Mouse (Mus musculus) thymus, adult 2 months (tissue): ENCODE measurements around the gene Ldb2. TPM values are rescaled to one million over a fixed set of nuclear protein-coding genes. Genes with fewer than 3 reads are reported as not detected.

ENCODE experiments used
- DNase-seq: peaks from one replicate; pipeline ENCODE4 v3.0.0; 2021
- H3K27ac ChIP-seq: fragments of 200-500 bp; 2 replicates; pipeline ENCODE4 v1.5.1; 2012; ENCODE audit warnings: low read length, control low read depth; ENCODE audit not compliant: control insufficient read depth, insufficient read depth
- H3K27me3 ChIP-seq: fragments of 200-500 bp; 2 replicates; pipeline ENCODE4 v1.6.1; 2012; ENCODE audit warnings: mild to moderate bottlenecking, low read length, moderate library complexity, mixed read lengths; ENCODE audit not compliant: control insufficient read depth, insufficient read depth
- H3K36me3 ChIP-seq: fragments of 200-500 bp; 2 replicates; pipeline ENCODE4 v1.6.1; 2012; ENCODE audit warnings: mild to moderate bottlenecking, low read length, moderate library complexity; ENCODE audit not compliant: control insufficient read depth, insufficient read depth
- H3K4me1 ChIP-seq: fragments of 200-500 bp; replicated peaks from 2 replicates; pipeline ENCODE4 v1.6.1; 2012; ENCODE audit warnings: low read length; ENCODE audit not compliant: control insufficient read depth, insufficient read depth
- H3K4me3 ChIP-seq: fragments of 200-500 bp; 2 replicates; pipeline ENCODE4 v1.5.1; 2012; ENCODE audit warnings: mild to moderate bottlenecking, low read length, control low read depth, moderate library complexity; ENCODE audit not compliant: control insufficient read depth, insufficient read depth
- CTCF ChIP-seq: fragments of 200-500 bp; IDR thresholded peaks from 2 replicates; pipeline ENCODE4 v1.5.1; 2012; ENCODE audit warnings: mild to moderate bottlenecking, control low read depth, low read length, moderate library complexity, borderline replicate concordance; ENCODE audit not compliant: control insufficient read depth, poor library complexity, insufficient read depth; ENCODE audit errors: extremely low read depth
- POLR2A ChIP-seq: fragments of 200-500 bp; IDR thresholded peaks from 2 replicates; pipeline ENCODE4 v1.6.1; 2012; ENCODE audit warnings: mild to moderate bottlenecking, low read length, control low read depth, moderate library complexity; ENCODE audit not compliant: control insufficient read depth, poor library complexity, insufficient read depth; ENCODE audit errors: extremely low read depth
- WGBS: fragments of 180-500 bp; shearing (Covaris S2); methylation state at CpG from one replicate; pipeline ENCODE4 v1.1.7; 2018; 5-methylcytosine and 5-hydroxymethylcytosine counted together
- polyA plus RNA-seq: library from polyadenylated mRNA; depleted of rRNA; stranded (reverse); fragments of >200 nt; gene quantifications from 2 replicates; pipeline ENCODE4 v1.2.3, GENCODE M21; 2012

The Ldb2 gene
- polyA plus RNA-seq, 1 experiment, result 3.6 TPM

DNA sequence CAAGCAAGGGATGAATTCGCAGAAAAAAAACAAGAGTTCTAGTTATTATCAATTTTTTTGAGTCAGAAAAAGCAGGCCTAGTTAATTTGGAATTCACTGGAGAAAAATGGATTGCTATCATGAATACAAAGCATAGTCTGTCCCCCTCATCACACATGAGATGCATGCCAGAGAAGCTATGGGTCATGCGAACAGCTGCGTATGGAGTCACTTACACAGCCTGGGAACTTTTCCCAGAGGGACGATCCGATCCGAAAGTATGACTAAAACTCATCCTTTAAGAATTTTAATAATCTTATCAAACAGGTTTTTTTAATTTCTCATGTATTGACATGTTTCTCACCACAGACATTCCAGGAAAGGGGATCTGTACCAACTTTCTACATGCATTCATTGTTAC, 163.9 kb downstream of the Ldb2 start:
- Histone ChIP-seq H3K27ac (no peak overlapping the region), H3K4me1 (no peaks in the 10 kb centered on the region), H3K36me3 (no peaks in the 10 kb centered on the region), H3K27me3 (no peaks in the 10 kb centered on the region), H3K4me3 (no peak overlapping the region)
- WGBS, result 94% methylated on average over 6 of the region's 6 CpGs
- TF ChIP-seq POLR2A, result no peak
- no peak for TF ChIP-seq CTCF
- no peak for DNase-seq

DNA sequence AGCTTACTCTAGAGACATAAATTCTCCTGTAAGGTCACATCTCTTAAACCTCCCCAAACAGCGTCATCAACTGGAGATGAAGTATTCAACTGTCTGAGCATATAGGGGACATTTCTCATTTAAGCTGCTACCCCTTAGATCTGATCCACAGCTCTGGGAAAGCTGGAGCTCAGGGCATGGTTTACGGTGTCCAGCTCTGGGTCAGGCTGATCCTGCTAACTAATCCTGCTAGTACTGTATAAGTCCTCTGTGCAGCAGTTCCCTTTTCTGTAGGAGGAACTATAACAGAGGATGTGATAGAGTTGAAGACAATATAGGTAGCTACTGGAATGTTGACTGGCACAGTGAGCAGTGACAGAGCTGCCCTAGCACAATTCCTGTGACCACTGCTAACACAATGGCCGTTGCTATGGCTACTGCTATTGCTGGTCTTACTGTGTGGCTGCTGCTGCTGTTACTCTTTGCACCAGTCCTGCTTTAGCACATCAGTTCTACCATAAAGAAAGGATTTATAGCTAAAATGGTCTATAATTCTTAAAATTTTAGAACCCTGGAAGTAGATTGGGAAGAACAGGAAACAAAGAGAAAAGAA, 170.3 kb downstream of the Ldb2 start:
- Histone ChIP-seq H3K27ac (no peak overlapping the region), H3K4me3 (no peak overlapping the region), H3K27me3 (no peaks in the 10 kb centered on the region), H3K36me3 (no peaks in the 10 kb centered on the region), H3K4me1 (no peaks in the 10 kb centered on the region)
- 70% methylated on average over 3 of the region's 3 CpGs for WGBS
- no peak for DNase-seq
- no peak for TF ChIP-seq CTCF
- TF ChIP-seq POLR2A, result no peak

DNA sequence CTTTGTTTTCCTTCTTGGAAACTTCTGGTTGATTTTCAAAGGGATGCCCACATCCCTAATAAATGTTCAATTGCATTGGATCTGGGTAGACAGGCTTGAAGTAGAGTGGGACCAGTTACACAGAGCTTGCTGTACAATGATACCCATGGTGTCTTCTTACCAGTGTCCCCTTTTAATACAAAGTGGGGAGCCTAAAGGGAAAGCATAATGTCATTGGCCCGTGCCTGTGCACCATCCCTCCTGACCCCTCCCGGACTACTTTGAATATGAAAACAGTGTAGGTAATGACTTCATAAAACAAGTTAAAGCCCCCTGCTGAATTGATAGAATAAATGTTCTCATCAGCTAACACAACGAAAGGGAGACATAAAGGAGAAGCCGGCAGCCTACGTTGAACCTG, 172.0 kb downstream of the Ldb2 start:
- TF ChIP-seq CTCF, result no peak
- 94% methylated on average over 5 of the region's 5 CpGs for WGBS
- H3K4me3 ChIP-seq, result no peak overlapping the region
- H3K27me3 ChIP-seq, result no peaks in the 10 kb centered on the region
- H3K27ac ChIP-seq, result no peak overlapping the region
- no peaks in the 10 kb centered on the region for H3K4me1 ChIP-seq
- H3K36me3 ChIP-seq, result no peaks in the 10 kb centered on the region
- no peak for DNase-seq

DNA sequence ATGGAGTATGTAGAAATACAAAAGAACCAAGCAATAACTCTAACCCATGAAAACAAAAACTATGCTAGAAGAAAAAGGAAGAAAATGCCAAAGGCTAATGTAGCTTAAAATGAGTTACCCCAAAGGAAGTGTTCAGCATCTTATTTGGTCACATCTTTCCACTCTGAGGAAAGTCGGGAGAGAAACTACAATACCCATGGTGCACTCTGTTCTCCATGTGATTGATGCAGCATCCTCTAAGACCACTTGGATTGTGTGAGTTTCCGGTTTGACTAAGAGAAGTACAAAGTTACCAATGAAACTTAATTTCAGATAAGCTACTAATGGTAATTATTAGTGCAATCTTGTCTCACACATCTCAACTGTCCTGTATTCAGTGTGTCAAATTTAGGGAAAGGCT, 172.6 kb downstream of the Ldb2 start:
- TF ChIP-seq CTCF (no peak), POLR2A (no peak)
- H3K36me3 ChIP-seq, result no peaks in the 10 kb centered on the region
- H3K4me3 ChIP-seq, result no peak overlapping the region
- DNase-seq, result no peak
- H3K27ac ChIP-seq, result no peak overlapping the region
- H3K27me3 ChIP-seq, result no peaks in the 10 kb centered on the region
- H3K4me1 ChIP-seq, result no peaks in the 10 kb centered on the region
- 92% methylated on average over 2 of the region's 2 CpGs for WGBS

DNA sequence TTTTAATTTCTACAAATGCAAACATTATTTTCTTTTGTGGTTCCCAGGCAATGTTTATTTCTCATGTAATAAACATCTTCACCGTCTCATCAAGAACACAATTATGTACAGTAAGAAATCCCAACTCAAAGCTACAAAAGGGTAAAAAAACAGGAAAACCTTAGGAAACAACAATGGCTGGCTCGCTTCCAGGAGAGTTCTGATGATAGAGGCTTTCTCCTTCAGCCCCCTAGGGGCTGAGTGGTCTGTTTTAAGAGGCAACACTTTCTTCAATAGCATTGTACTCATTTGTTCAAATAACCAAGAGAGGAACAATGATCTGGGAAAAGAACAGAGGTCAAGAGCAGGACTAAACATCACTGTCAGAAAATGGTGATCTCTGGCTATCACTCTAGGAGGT, 173.4 kb downstream of the Ldb2 start:
- no peaks in the 10 kb centered on the region for H3K27me3 ChIP-seq
- H3K27ac ChIP-seq, result no peak overlapping the region
- H3K36me3 ChIP-seq, result no peaks in the 10 kb centered on the region
- no peak for DNase-seq
- H3K4me1 ChIP-seq, result no peaks in the 10 kb centered on the region
- TF ChIP-seq CTCF (no peak), POLR2A (no peak)
- WGBS, result 87% methylated on average over 2 of the region's 2 CpGs
- no peak overlapping the region for H3K4me3 ChIP-seq

DNA sequence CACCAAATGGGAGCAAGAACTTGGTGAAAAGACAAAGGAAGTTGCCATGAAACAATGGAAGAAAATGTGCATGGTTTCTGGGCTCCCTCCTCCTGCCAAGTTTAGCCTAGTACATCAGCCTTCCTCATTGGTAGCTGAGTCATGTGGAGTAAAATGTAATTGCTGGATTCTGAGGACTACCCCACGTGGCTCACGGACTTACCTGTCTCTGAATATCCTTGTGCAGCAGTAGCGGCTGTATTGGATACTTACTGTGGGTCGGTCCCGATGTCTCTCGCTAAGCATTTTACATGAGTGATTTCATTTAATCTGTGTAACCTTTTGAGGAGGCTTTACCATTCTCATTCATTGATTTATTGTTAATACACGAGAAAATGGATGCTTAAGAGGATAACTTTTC, 183.8 kb downstream of the Ldb2 start:
- no peaks in the 10 kb centered on the region for H3K4me1 ChIP-seq
- no peak overlapping the region for H3K4me3 ChIP-seq
- no peak for TF ChIP-seq CTCF
- no peak for TF ChIP-seq POLR2A
- H3K36me3 ChIP-seq, result no peaks in the 10 kb centered on the region
- WGBS, result 95% methylated on average over 7 of the region's 7 CpGs
- DNase-seq, result no peak
- H3K27ac ChIP-seq, result no peak overlapping the region
- no peaks in the 10 kb centered on the region for H3K27me3 ChIP-seq

DNA sequence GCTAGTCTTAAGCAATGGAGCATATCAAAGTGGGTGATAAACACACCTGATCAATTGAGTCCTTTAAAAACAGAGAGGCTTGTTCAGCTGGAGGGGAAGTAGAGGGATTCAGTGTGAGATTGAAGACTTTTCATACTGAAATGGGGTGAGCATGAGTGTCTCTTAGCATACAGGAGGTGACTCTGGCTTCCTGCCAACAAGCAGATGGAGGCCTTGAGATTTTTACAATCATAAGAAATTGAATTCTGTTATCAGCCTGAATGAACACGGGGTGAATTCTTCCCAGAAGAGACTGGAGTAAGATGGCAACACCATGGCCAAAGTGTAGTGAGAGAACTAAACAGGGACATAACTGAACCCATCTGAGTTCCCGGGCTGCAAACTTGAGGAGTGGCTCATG, 190.6 kb downstream of the Ldb2 start:
- WGBS, result 81% methylated on average over 2 of the region's 2 CpGs
- Histone ChIP-seq H3K27ac (no peak overlapping the region), H3K36me3 (no peaks in the 10 kb centered on the region), H3K4me3 (no peak overlapping the region), H3K4me1 (no peaks in the 10 kb centered on the region), H3K27me3 (no peaks in the 10 kb centered on the region)
- no peak for DNase-seq
- TF ChIP-seq CTCF, result no peak
- TF ChIP-seq POLR2A, result no peak
